Mouse (Mus musculus) testis, adult 2 months (tissue): ENCODE results near the gene Tspan9. TPM values are rescaled to one million over a fixed set of nuclear protein-coding genes. Genes with fewer than 3 reads are reported as not detected.

Experiments
- H3K27ac ChIP-seq: fragments of 200-500 bp; 2 replicates; pipeline ENCODE4 v1.5.1; 2012; ENCODE audit warnings: low read depth, low read length; ENCODE audit not compliant: control insufficient read depth, insufficient read depth
- H3K27me3 ChIP-seq: fragments of 200-500 bp; 2 replicates; pipeline ENCODE4 v1.6.1; 2012; ENCODE audit warnings: mild to moderate bottlenecking, low read length, moderate library complexity; ENCODE audit not compliant: control insufficient read depth, insufficient read depth
- H3K36me3 ChIP-seq: fragments of 200-500 bp; 2 replicates; pipeline ENCODE4 v1.6.1; 2012; ENCODE audit warnings: mild to moderate bottlenecking, low read length; ENCODE audit not compliant: control insufficient read depth, insufficient read depth
- H3K4me1 ChIP-seq: fragments of 200-500 bp; 2 replicates; pipeline ENCODE4 v1.6.1; 2012; ENCODE audit warnings: low read length; ENCODE audit not compliant: control insufficient read depth, insufficient read depth
- H3K4me3 ChIP-seq: fragments of 200-500 bp; 2 replicates; pipeline ENCODE4 v1.5.1; 2012; ENCODE audit warnings: low read depth, mild to moderate bottlenecking, low read length, moderate library complexity, mixed read lengths; ENCODE audit not compliant: control insufficient read depth
- CTCF ChIP-seq: fragments of 200-500 bp; IDR thresholded peaks from 2 replicates; pipeline ENCODE4 v1.5.1; 2012; ENCODE audit warnings: low read depth, mild to moderate bottlenecking, inconsistent platforms, low read length, moderate library complexity; ENCODE audit not compliant: control insufficient read depth, insufficient read depth, insufficient replicate concordance
- POLR2A ChIP-seq: fragments of 200-500 bp; IDR thresholded peaks from 2 replicates; pipeline ENCODE4 v1.6.1; 2012; ENCODE audit warnings: low read depth, mild to moderate bottlenecking, inconsistent platforms, low read length, moderate library complexity; ENCODE audit not compliant: control insufficient read depth
- polyA plus RNA-seq: library from polyadenylated mRNA; depleted of rRNA; stranded (reverse); fragments of >200 nt; gene quantifications from 2 replicates; pipeline ENCODE4 v1.2.3, GENCODE M21; 2012

Tspan9 gene
- polyA plus RNA-seq, 1 experiment = 3.5 TPM

GRCm38 (mm10) chr6:127960203-127960602 is 183.2 kb downstream of the Tspan9 start:
- Histone ChIP-seq H3K4me3 (no peak overlapping the region), H3K4me1 (no peaks in the 10 kb centered on the region), H3K27ac (no peak overlapping the region), H3K36me3 (no peaks in the 10 kb centered on the region), H3K27me3 (no peaks in the 10 kb centered on the region)
- no peak for TF ChIP-seq POLR2A
- no peak for TF ChIP-seq CTCF

- Histone ChIP-seq H3K4me3 (no peak overlapping the region), H3K27ac (no peak overlapping the region), H3K36me3 (no peaks in the 10 kb centered on the region), H3K4me1 (no peaks in the 10 kb centered on the region), H3K27me3 (no peaks in the 10 kb centered on the region)
- no peak for TF ChIP-seq POLR2A
- TF ChIP-seq CTCF = no peak
These were observed 187.2 kb downstream of the Tspan9 start for GRCm38 (mm10) chr6:127956172-127956571.

GRCm38 (mm10) chr6:127953071-127953470 is 190.3 kb downstream of the Tspan9 start:
- Histone ChIP-seq H3K4me1 (no peaks in the 10 kb centered on the region), H3K4me3 (no peak overlapping the region), H3K36me3 (no peaks in the 10 kb centered on the region), H3K27me3 (no peaks in the 10 kb centered on the region), H3K27ac (no peak overlapping the region)
- TF ChIP-seq CTCF = no peak
- no peak for TF ChIP-seq POLR2A

- Histone ChIP-seq H3K4me1 (no peaks in the 10 kb centered on the region), H3K27me3 (no peaks in the 10 kb centered on the region), H3K4me3 (no peak overlapping the region), H3K36me3 (no peaks in the 10 kb centered on the region), H3K27ac (no peak overlapping the region)
- no peak for TF ChIP-seq CTCF
- TF ChIP-seq POLR2A = no peak
These were observed 193.5 kb downstream of the Tspan9 start for GRCm38 (mm10) chr6:127949885-127950284.

- no peaks in the 10 kb centered on the region for H3K36me3 ChIP-seq
- H3K27ac ChIP-seq = no peak overlapping the region
- no peaks in the 10 kb centered on the region for H3K27me3 ChIP-seq
- TF ChIP-seq CTCF (no peak), POLR2A (no peak)
- H3K4me3 ChIP-seq = no peak overlapping the region
- H3K4me1 ChIP-seq = no peaks in the 10 kb centered on the region
These were observed 194.7 kb downstream of the Tspan9 start for GRCm38 (mm10) chr6:127948656-127949055.

GRCm38 (mm10) chr6:127945725-127946124 is 197.7 kb downstream of the Tspan9 start:
- no peaks in the 10 kb centered on the region for H3K4me1 ChIP-seq
- no peaks in the 10 kb centered on the region for H3K27me3 ChIP-seq
- TF ChIP-seq CTCF = peak; percentile 87; the same call in 1 of the 2 replicates
- TF ChIP-seq POLR2A = no peak
- no peak overlapping the region for H3K27ac ChIP-seq
- no peak overlapping the region for H3K4me3 ChIP-seq
- H3K36me3 ChIP-seq = no peaks in the 10 kb centered on the region

DNA sequence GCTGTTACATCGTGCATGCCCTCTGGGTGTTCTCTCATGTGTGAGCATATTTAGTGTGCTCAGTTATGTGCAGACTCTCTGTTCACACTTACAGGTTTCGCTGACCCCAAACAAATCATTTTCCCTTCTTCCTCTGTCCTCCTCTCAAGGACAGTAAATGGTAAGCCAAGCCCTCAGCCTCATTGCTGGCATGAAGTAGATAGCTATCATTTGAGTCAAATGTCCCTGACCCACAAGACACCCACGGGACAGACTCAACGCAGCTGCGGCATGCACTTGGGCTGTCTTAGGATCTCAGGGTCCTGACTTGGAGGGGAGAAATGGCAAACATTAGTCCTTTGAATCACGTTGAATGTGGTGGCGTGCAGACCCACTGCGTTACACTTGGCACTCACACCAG is 201.0 kb downstream of the Tspan9 start:
- no peak overlapping the region for H3K4me3 ChIP-seq
- no peaks in the 10 kb centered on the region for H3K36me3 ChIP-seq
- no peaks in the 10 kb centered on the region for H3K27me3 ChIP-seq
- H3K27ac ChIP-seq = no peak overlapping the region
- TF ChIP-seq CTCF (no peak), POLR2A (no peak)
- H3K4me1 ChIP-seq = no peaks in the 10 kb centered on the region

DNA sequence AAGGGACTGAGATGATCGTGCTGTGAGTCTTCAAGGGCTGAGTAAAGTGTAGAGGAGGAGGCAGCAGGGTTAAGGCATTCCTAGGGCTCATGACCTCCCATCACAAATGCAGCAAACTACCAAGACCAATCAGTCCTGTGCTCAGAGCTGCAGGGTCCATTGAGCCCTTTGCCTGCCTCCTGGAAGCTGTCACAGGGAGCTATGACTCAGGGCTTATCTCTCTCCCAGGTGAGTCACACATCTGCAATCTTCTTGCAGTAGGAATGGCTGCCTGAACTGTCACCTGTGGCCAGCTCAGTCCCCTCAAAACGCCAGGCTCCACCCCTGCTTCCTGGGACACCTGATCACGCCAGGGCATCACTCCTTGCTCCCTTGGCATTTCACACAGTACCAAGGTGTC is 208.3 kb downstream of the Tspan9 start:
- Histone ChIP-seq H3K4me1 (no peaks in the 10 kb centered on the region), H3K4me3 (peak overlapping the region; percentile 51; the same call in 1 of the 2 replicates), H3K27ac (no peak overlapping the region), H3K36me3 (no peaks in the 10 kb centered on the region), H3K27me3 (no peaks in the 10 kb centered on the region)
- no peak for TF ChIP-seq POLR2A
